Mouse (Mus musculus) liver, embryonic 14.5 days (tissue): ENCODE results near the gene Pde11a. TPM values are rescaled to one million over a fixed set of nuclear protein-coding genes. Genes with fewer than 3 reads are reported as not detected.
"Not testable (repeated sequence)": the region's sequence is repeated elsewhere in the genome, so short reads cannot be mapped to it uniquely, and the experiment has no call there.

Experiments used
- ATAC-seq: fragments of 200-750 bp; cut with Nextera tagmentation; 2 replicates; pipeline ENCODE4 v1.8.0; 2017; ENCODE audit warnings: moderate number of reproducible peaks, mild to moderate bottlenecking, moderate library complexity; ENCODE audit not compliant: insufficient read depth
- DNase-seq, 3 experiments: peaks; one replicate each; pipeline ENCODE4 v3.0.0-alpha.2; 2012 to 2013; ENCODE audit warnings: low read depth in 3 of 3, low spot score in 3 of 3
- H3K27ac ChIP-seq: fragments of 300-500 bp; sonication (generic); 2 replicates; pipeline ENCODE4 v1.5.1; 2014; ENCODE audit warnings: moderate library complexity, mild to moderate bottlenecking, control low read depth, inconsistent platforms
- H3K27me3 ChIP-seq: fragments of 300-500 bp; sonication (generic); 2 replicates; pipeline ENCODE4 v1.6.1; 2014; ENCODE audit warnings: mild to moderate bottlenecking, low read length, moderate library complexity; ENCODE audit not compliant: control insufficient read depth, insufficient read depth
- H3K36me3 ChIP-seq: fragments of 300-500 bp; sonication (generic); replicated peaks from 2 replicates; pipeline ENCODE4 v1.6.1; 2014; ENCODE audit warnings: low read depth; ENCODE audit not compliant: control insufficient read depth, insufficient read depth
- H3K4me1 ChIP-seq, 2 experiments: fragments of 200-500 bp in 1 of 2; fragments of 300-500 bp in 1 of 2; sonication (generic) in 1 of 2; replicated peaks; 2 replicates each; pipeline ENCODE4 v1.6.1; 2012 to 2014; ENCODE audit warnings: antibody characterized with exemption in 1 of 2, inconsistent platforms in 1 of 2, low read length in 1 of 2; ENCODE audit not compliant: control insufficient read depth in 2 of 2, insufficient read depth in 2 of 2
- H3K4me2 ChIP-seq: fragments of 300-500 bp; sonication (generic); 2 replicates; pipeline ENCODE4 v1.6.1; 2014; ENCODE audit warnings: low read depth, mild to moderate bottlenecking, control low read depth, moderate library complexity
- H3K4me3 ChIP-seq, 2 experiments: fragments of 200-500 bp in 1 of 2; fragments of 300-500 bp in 1 of 2; sonication (generic) in 1 of 2; 2 replicates each; pipeline ENCODE4 v1.5.1; 2012 to 2014; ENCODE audit warnings: low read depth in 2 of 2, low read length in 2 of 2, mild to moderate bottlenecking in 2 of 2, control low read depth in 1 of 2, inconsistent platforms in 1 of 2, moderate library complexity in 1 of 2; ENCODE audit not compliant: insufficient read depth in 1 of 2
- H3K9ac ChIP-seq: fragments of 300-500 bp; sonication (generic); replicated peaks from 2 replicates; pipeline ENCODE4 v1.6.1; 2014; ENCODE audit warnings: mild to moderate bottlenecking, control low read depth, moderate library complexity
- H3K9me3 ChIP-seq: fragments of 300-500 bp; sonication (generic); 2 replicates; pipeline ENCODE4 v1.6.1; 2016; ENCODE audit warnings: low read length, mixed read lengths; ENCODE audit not compliant: control insufficient read depth
- CTCF ChIP-seq: IDR thresholded peaks from 2 replicates; pipeline ENCODE4 v1.5.1; 2016; ENCODE audit warnings: antibody characterized with exemption, low read depth, control low read depth
- EP300 ChIP-seq: IDR thresholded peaks from 2 replicates; pipeline ENCODE4 v1.6.1; 2016; ENCODE audit warnings: antibody characterized with exemption, low read depth
- WGBS: fragments of 180-500 bp; shearing (Covaris S2); extraction: QIAGEN DNeasy Blood & Tissue Kit; methylation state at CpG from one replicate; pipeline ENCODE4 v1.1.7; 2014; ENCODE audit not compliant: insufficient replicate concordance; 5-methylcytosine and 5-hydroxymethylcytosine counted together
- polyA plus RNA-seq, 2 experiments: library from polyadenylated mRNA; depleted of rRNA in 1 of 2; stranded (reverse) in 1 of 2; unstranded in 1 of 2; fragments of >200 nt; fragmentation: Nextera tagmentation in 1 of 2; extraction: Ambion mirVana in 1 of 2; gene quantifications; 2 replicates each; pipeline versions ENCODE4 v1.2.1 to v1.2.3; 2012 to 2014

Gene Pde11a
- polyA plus RNA-seq, 2 experiments, result 0.01 TPM; not detected in 1

DNA sequence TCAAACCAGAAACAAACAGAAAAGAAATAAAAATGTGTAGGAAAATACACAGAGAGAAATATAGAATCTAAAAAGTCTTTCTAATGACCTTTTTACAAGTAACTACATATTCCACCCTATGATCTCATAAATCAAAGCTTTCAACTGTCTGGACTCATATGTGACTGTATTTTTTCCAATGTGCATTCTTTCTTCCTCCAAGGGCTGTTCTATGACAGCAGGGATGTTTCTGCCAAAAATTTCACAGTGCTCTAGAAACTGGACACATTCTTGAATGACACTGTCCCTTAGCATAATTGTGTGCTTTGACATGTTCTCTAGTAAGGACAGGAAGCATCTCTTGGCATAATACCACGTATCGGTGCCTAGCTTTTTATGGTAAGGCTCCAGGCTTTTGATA is 362.5 kb downstream of the Pde11a start:
- ATAC-seq, DNase-seq, H3K9ac ChIP-seq, H3K27ac ChIP-seq, H3K4me1 ChIP-seq, H3K4me3 ChIP-seq, H3K27me3 ChIP-seq, H3K9me3 ChIP-seq, H3K36me3 ChIP-seq, H3K4me2 ChIP-seq: not testable (repeated sequence)
- WGBS, result 70% methylated on average over 2 of the region's 2 CpGs

DNA sequence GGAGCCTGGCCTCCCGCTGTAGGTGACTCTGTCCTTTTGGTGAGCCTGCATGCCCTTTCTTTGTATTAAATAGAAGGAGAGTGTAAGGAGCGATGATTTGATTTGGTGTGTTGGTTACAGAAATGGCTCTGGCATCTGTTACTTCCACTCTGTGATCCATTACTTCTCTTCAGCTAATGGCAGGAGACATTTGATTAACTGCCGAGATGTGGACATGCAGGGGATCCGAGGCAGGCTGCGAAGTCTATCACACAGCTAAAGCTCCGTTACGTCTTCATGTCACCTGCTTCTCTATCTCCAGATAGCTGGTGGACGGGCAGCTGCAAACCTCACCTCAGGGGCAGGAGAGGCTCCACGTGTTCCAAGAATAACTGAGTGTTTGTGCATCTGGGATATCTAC is 364.4 kb downstream of the Pde11a start:
- no peaks in the 10 kb centered on the region for H3K9me3 ChIP-seq
- WGBS, result 66% methylated on average over 9 of the region's 9 CpGs
- ATAC-seq, result no peak
- H3K9ac ChIP-seq, result no peak overlapping the region
- H3K4me3 ChIP-seq, result no peak overlapping the region
- no peaks in the 10 kb centered on the region for H3K36me3 ChIP-seq
- no peak overlapping the region for H3K27ac ChIP-seq
- no peak for DNase-seq
- no peaks in the 10 kb centered on the region for H3K27me3 ChIP-seq
- H3K4me2 ChIP-seq, result no peak overlapping the region
- TF ChIP-seq CTCF, result no peak
- TF ChIP-seq EP300, result no peak
- H3K4me1 ChIP-seq, result no peaks in the 10 kb centered on the region

DNA sequence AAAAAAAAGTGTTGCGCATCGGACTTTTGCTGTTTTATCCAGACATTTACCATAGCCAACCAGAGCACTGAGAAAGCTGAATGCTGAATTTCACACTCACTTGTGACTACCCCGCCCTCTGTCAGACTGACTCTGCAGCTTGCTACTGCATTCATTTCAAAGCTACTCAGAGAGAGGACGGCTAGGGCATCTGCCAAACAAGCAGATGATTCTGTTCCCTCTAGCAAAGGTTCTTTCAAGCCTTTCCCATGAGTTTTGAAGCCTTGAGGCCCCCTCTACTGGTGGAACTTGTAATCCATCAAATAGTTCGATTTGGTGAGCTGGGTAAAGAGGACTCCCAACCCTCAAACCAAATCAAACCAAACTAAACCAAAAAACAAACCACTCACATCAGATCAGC is 373.6 kb downstream of the Pde11a start:
- TF ChIP-seq CTCF (peak; percentile 50; the same call in 1 of the 2 replicates), EP300 (no peak)
- ATAC-seq (no peak), DNase-seq (peak in 2 of 3 experiments; percentile 17 to 37)
- Histone ChIP-seq H3K27me3 (no peaks in the 10 kb centered on the region), H3K27ac (no peak overlapping the region), H3K9ac (no peak overlapping the region; the same call in 1 of the 2 replicates), H3K9me3 (no peaks in the 10 kb centered on the region), H3K4me1 (peaks cover 0 to 8% of the 10 kb centered on the region in 2 experiments; a peak in 2 of 4 replicates), H3K4me2 (peak overlapping the region; percentile 57), H3K36me3 (no peaks in the 10 kb centered on the region), H3K4me3 (peak overlapping the region in 1 of 2 experiments; percentile 34; a peak in 1 of 4 replicates)
- 12% methylated on average over 5 of the region's 5 CpGs for WGBS

DNA sequence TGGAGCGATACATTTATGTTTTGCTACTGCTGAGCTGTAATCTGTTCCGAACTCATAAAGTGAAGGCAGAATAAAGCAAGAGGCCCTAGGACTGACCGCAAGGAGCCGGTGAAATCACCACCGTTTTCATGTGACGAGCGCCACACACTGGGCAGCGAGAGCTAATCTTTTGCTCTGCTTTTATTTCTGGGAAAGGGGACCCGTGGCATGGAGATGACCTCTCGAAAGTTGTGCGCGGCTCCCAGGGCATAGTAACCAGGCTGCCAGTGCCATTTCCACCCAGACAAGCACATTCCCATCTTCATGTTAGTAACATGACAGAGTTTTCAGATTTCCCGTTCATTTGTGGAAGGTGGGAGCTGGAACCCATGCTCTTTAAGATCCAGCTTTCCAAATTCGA is 374.1 kb downstream of the Pde11a start:
- TF ChIP-seq CTCF (peak; percentile 55), EP300 (no peak)
- no peak overlapping the region; the same call in 1 of the 2 replicates for H3K9ac ChIP-seq

DNA sequence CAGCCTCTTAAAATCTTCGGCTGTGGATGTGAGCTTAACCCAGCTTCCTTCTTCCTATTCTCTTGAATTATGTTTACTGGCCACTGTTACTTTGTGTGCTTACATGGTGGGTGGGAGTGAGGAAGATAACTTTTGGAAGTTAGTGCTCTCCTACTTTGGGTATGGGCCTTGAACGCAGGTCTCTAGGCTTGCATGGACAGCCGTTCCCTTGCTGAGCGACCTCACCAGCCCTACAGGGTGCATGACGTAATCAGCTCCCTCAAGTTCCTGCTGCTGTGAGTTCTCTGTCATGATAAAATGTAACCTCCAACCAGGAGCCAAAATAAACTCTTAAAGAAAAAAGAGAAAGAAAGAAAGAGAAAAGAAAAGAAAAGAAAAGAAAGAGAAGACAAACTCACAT is 374.5 kb downstream of the Pde11a start:
- H3K4me2 ChIP-seq, result peak overlapping the region; percentile 57
- ATAC-seq (no peak), DNase-seq (no peak)
- no peaks in the 10 kb centered on the region for H3K36me3 ChIP-seq
- H3K9ac ChIP-seq, result no peak overlapping the region; the same call in 1 of the 2 replicates
- H3K4me3 ChIP-seq, result no peak overlapping the region
- no peaks in the 10 kb centered on the region for H3K9me3 ChIP-seq
- no peak overlapping the region for H3K27ac ChIP-seq
- TF ChIP-seq EP300 (no peak), CTCF (no peak)
- WGBS, result 57% methylated on average over 5 of the region's 5 CpGs
- no peaks in the 10 kb centered on the region for H3K27me3 ChIP-seq
- H3K4me1 ChIP-seq, result peaks cover 0 to 8% of the 10 kb centered on the region in 2 experiments; a peak in 2 of 4 replicates

More for the DNA sequence above, 374.1 kb downstream of the Pde11a start:
- Histone ChIP-seq H3K4me2 (peak overlapping the region; percentile 57), H3K4me3 (peak overlapping the region; percentile 23 to 34; a peak in 2 of 4 replicates), H3K36me3 (no peaks in the 10 kb centered on the region), H3K4me1 (peaks cover 0 to 8% of the 10 kb centered on the region in 2 experiments; a peak in 2 of 4 replicates), H3K27ac (no peak overlapping the region), H3K27me3 (no peaks in the 10 kb centered on the region), H3K9me3 (no peaks in the 10 kb centered on the region)
- 11% methylated on average over 14 of the region's 14 CpGs for WGBS
- peak in 1 of 3 experiments; percentile 23 for DNase-seq
- no peak for ATAC-seq
